Mouse (Mus musculus) common myeloid progenitor, adult 5-6 weeks (primary cell): ENCODE measurements around the gene Atp8a2. TPM values are rescaled to one million over a fixed set of nuclear protein-coding genes. Genes with fewer than 3 reads are reported as not detected.
A peak's percentile ranks its signal among the peaks of the same experiment; 100 is the strongest.

ENCODE experiments used
- ATAC-seq: replicated peaks from 2 replicates; pipeline ENCODE4 v1.8.0; 2016; ENCODE audit warnings: low read depth, mild to moderate bottlenecking, moderate TSS enrichment, inconsistent platforms; ENCODE audit not compliant: poor library complexity, severe bottlenecking
- total RNA-seq: library from RNA; stranded (forward); fragments of 200-1000, 187-1606 nt; gene quantifications from 2 replicates; pipeline ENCODE4 v1.2.3, GENCODE M21; 2017

Gene Atp8a2
- total RNA-seq, 1 experiment from 2014 or later: 2.4 TPM

GRCm38 (mm10) chr14:60058867-60059266 is 138.1 kb downstream of the Atp8a2 start:
- ATAC-seq: no peak

- peak; percentile 18; the same call in 1 of the 2 replicates for ATAC-seq
Observed at GRCm38 (mm10) chr14:60055231-60055630, 141.7 kb downstream of the Atp8a2 start.

- no peak for ATAC-seq
Observed at GRCm38 (mm10) chr14:60030666-60031065, 166.3 kb downstream of the Atp8a2 start.

DNA sequence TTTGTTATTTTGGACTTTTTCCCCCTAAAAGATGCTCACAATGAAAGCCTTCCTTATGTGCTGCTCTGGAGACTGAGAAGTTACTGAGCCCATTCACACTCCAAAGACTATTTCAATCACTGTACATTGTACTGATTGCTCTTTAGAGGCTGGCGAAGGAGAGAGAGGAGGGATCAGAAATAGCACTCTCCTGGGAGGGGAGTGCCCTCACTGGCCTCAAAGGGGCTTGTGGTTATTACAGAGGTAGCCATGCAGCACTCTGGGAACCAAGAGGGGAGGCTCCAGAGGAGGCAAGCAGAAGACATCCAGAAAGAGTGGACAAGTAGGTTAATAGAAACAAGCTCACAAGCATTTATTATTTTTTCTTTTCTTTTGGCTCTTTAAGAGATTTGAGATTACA is 169.8 kb downstream of the Atp8a2 start:
- ATAC-seq: no peak

DNA sequence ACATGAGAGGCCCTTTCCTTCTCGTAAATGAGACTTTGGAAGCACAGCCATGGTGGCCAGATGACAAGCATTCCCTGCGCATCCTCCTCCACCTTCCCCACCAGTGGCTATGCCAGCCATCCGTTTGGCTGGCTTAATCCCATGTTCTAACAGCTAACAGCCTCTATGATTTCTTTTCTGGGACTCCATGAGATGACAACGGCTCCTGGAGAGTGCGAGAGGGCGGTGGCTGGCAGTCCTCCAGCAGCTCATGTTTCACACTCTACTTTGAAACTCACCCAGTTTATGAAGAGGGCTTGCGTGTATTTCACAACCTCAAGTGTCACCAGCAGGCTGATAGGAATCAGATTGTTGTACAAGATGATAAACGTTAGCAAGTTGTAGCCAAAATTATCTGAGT is 170.3 kb downstream of the Atp8a2 start:
- no peak for ATAC-seq

DNA sequence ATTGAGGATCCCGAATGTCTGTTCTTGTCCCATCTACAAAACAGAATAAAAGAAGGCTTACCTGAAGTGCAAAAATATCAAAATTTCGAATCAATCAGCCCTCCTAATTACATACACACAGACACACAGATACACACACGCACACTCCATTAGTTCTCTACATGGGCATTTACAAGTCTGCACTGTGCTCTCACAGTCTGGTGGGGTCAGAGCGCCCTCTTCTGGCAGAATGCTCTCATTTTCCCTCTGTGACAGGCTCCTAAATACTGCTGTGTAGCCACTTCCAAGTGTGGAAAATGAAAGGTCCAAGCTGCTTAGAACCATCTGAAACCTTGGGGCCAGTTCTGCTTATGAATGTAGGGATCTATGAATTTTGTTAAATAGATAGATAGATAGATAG is 181.1 kb downstream of the Atp8a2 start:
- peak; percentile 96 for ATAC-seq

- ATAC-seq: no peak
Observed at GRCm38 (mm10) chr14:60001801-60002200, 195.2 kb downstream of the Atp8a2 start.

GRCm38 (mm10) chr14:59988860-59989259 is 208.1 kb downstream of the Atp8a2 start:
- 0 out of 2 replicates have a peak, but pooled peaks have one; percentile 36 for ATAC-seq

- no peak for ATAC-seq
Observed at GRCm38 (mm10) chr14:59987975-59988374, 209.0 kb downstream of the Atp8a2 start.

- no peak for ATAC-seq
Observed at GRCm38 (mm10) chr14:59978007-59978406, 219.0 kb downstream of the Atp8a2 start.

DNA sequence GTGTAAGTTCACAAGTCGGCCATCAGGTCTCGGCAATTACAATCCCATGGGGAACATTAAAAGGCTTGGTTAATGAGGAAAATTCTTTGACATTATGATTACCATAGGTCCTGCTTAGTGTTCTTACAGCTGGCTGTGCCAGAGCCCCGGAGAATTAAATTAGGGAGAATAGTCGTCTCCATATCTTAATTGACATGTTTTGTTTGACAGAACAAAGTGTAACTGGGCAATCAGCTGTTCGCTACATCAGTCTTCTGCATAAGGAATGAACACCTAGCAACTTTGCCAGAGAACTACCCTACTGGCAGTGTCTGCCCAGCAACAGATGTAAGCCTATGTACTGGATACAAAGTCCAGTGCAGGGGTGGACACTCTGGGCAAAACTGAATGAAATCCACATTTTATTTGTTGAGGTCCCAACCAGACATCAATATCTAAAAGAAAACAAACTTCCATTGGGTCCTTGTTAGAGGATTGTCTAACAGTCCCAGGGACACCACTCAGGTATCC is 225.7 kb downstream of the Atp8a2 start:
- no peak for ATAC-seq

- ATAC-seq: no peak
Observed at GRCm38 (mm10) chr14:59969485-59970134, 227.4 kb downstream of the Atp8a2 start.

- peak; percentile 83 for ATAC-seq
Observed at GRCm38 (mm10) chr14:59967847-59968550, 229.0 kb downstream of the Atp8a2 start.

DNA sequence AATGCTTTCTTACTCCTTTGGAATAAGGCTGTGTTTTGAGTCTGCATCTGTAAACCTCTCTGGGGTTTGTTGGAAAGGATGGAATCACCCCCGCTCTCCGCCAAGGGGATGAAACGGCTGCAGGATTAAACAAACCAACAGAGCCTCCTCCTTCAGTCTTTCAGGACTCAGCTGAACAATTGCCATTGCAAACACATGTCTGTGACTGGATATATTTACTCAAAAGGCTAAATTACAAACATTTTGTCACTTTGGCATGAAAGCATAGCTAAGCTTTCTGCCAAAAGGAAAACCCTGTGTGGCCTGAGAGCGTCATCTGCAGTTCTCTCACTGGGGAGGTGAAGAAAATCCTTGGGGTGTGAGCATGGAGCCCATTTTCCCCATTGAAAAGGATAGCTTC is 230.0 kb downstream of the Atp8a2 start:
- ATAC-seq: no peak

DNA sequence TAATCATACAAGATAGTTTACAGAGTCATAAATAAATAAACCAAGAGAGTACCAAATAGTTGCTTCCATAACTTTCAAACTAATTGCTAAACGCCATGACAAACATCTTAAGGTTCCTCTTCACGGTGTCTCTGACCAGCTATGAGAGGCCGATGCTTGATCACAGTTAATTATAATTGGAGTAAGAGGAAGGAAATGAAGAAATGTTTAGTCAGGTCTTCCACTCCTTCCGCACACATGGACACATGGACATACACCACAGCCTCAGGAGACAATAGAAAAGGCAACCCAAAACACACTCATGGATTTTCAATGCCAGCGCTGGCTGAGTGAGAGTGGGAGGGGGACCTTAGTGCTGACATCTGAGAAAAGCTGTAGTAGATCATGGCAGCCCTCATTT is 232.4 kb downstream of the Atp8a2 start:
- no peak; the same call in 1 of the 2 replicates for ATAC-seq

- no peak for ATAC-seq
Observed at GRCm38 (mm10) chr14:59960961-59961360, 236.0 kb downstream of the Atp8a2 start.

GRCm38 (mm10) chr14:59960214-59960890 is 236.6 kb downstream of the Atp8a2 start:
- ATAC-seq: no peak

DNA sequence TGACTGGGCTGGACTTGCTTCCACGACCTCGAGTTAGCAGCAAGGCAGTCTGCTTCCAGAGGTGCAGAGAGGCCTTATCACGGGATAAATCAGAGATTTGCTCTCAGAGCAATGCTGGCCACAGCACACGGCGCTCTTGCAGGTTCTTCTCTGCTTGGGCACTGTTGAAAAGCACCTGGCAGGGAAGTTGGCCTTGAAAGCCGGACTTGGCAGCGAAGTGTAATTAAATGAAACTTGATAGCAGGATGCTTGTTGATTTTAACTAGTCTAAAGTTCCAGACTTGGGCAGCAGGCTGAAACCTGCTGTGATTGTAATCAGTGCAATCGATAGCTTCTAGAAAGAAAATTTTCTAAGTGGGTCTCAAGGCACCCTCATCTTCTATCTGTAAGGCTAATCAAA is 237.3 kb downstream of the Atp8a2 start:
- no peak for ATAC-seq

- no peak for ATAC-seq
Observed at GRCm38 (mm10) chr14:59949983-59950382, 247.0 kb downstream of the Atp8a2 start.

GRCm38 (mm10) chr14:59942864-59943611 is 253.9 kb downstream of the Atp8a2 start:
- ATAC-seq: peak; percentile 100
